Mouse (Mus musculus) kidney, postnatal 25 days (tissue): Measurements from ENCODE around the gene Snrnp35.
A peak's percentile ranks its signal among the peaks of the same experiment; 100 is the strongest.
"Not testable (repeated sequence)": the region's sequence is repeated elsewhere in the genome, so short reads cannot be mapped to it uniquely, and the experiment has no call there.

ENCODE experiments used
- DNase-seq, 2 experiments: peaks; one replicate each; pipeline ENCODE4 v3.0.0; 2021; ENCODE audit warnings: mixed read lengths in 2 of 2

Snrnp35 gene

GRCm38 (mm10) chr5:124482966-124483654 lies at the start of gene Snrnp35:
Gene Snrnp35, plus strand, starts transcription at chr5:124483134.
- DNase-seq = peak; percentile 92 to 95

- DNase-seq = peak; percentile 45 to 70
Observed at GRCm38 (mm10) chr5:124438229-124438628, 44.7 kb upstream of the Snrnp35 start.

- DNase-seq = no peak
Observed at GRCm38 (mm10) chr5:124438746-124439145, 44.2 kb upstream of the Snrnp35 start.

- DNase-seq = peak; percentile 96 to 98
Observed at GRCm38 (mm10) chr5:124439447-124440093, 43.4 kb upstream of the Snrnp35 start, which contains the start of gene Kmt5a. Gene Kmt5a, plus strand, starts transcription at chr5:124439930.

- DNase-seq = peak in 1 of 2 experiments; percentile 56
Observed at GRCm38 (mm10) chr5:124440094-124440701, 42.7 kb upstream of the Snrnp35 start.

- no peak for DNase-seq
Observed at GRCm38 (mm10) chr5:124442628-124443027, 40.3 kb upstream of the Snrnp35 start.

GRCm38 (mm10) chr5:124444208-124444607 lies 38.7 kb upstream of the Snrnp35 start:
- no peak for DNase-seq

GRCm38 (mm10) chr5:124444661-124445561 lies 38.0 kb upstream of the Snrnp35 start:
- DNase-seq = peak; percentile 84 to 92

GRCm38 (mm10) chr5:124445621-124446293 lies 37.2 kb upstream of the Snrnp35 start:
- DNase-seq = peak; percentile 53 to 77

- peak; percentile 69 to 91 for DNase-seq
Observed at GRCm38 (mm10) chr5:124446301-124446881, 36.5 kb upstream of the Snrnp35 start.

- no peak for DNase-seq
Observed at GRCm38 (mm10) chr5:124449494-124449893, 33.4 kb upstream of the Snrnp35 start.

GRCm38 (mm10) chr5:124450051-124450450 lies 32.9 kb upstream of the Snrnp35 start:
- no peak for DNase-seq

- peak; percentile 28 to 62 for DNase-seq
Observed at GRCm38 (mm10) chr5:124450641-124451340, 32.1 kb upstream of the Snrnp35 start.

GRCm38 (mm10) chr5:124452494-124453228 lies 30.3 kb upstream of the Snrnp35 start:
- peak; percentile 62 to 87 for DNase-seq

- peak; percentile 69 to 88 for DNase-seq
Observed at GRCm38 (mm10) chr5:124453339-124454081, 29.4 kb upstream of the Snrnp35 start.

GRCm38 (mm10) chr5:124454082-124454419 lies 28.9 kb upstream of the Snrnp35 start:
- no peak for DNase-seq

GRCm38 (mm10) chr5:124456762-124457161 lies 26.2 kb upstream of the Snrnp35 start:
- DNase-seq = no peak

GRCm38 (mm10) chr5:124460922-124461321 lies 22.0 kb upstream of the Snrnp35 start:
- DNase-seq = not testable (repeated sequence)

GRCm38 (mm10) chr5:124462297-124463025 lies 20.5 kb upstream of the Snrnp35 start:
- no peak for DNase-seq
